Mouse (Mus musculus) erythroblast, embryonic 14.5 days (primary cell): ENCODE results near the gene Ankrd65.

Experiments used
- GATA1 ChIP-seq: IDR thresholded peaks from 2 replicates; pipeline ENCODE4 v1.6.1; 2012; ENCODE audit warnings: low read length, inconsistent platforms, mixed read lengths
- TAL1 ChIP-seq: IDR thresholded peaks from 3 replicates; pipeline ENCODE4 v1.6.1; 2012; ENCODE audit warnings: low read length, inconsistent platforms, mixed read lengths

GRCm38 (mm10) chr4:155777816-155778215 is 12.4 kb upstream of the Ankrd65 start:
- TF ChIP-seq GATA1: no peak
- TF ChIP-seq TAL1: no peak
